Mouse (Mus musculus) adrenal gland, adult 2 months (tissue): ENCODE data around the gene Nmral1. TPM values are rescaled to one million over a fixed set of nuclear protein-coding genes. Genes with fewer than 3 reads are reported as not detected.
A peak's percentile ranks its signal among the peaks of the same experiment; 100 is the strongest.

Experiments
- DNase-seq: peaks from one replicate; pipeline ENCODE4 v3.0.0; 2021
- long read RNA-seq: library from polyadenylated mRNA; stranded (forward); transcript quantifications from one replicate; pipeline ENCODE4 v2.0.0, GENCODE M21; 2021
- polyA plus RNA-seq: library from polyadenylated mRNA; depleted of rRNA; stranded (reverse); fragments of >200 nt; gene quantifications from 2 replicates; pipeline ENCODE4 v1.2.3, GENCODE M21; 2012; rRNA removed
- total RNA-seq, 2 experiments: library from RNA; stranded (reverse); gene quantifications; 2 replicates each; pipeline ENCODE4 v1.2.3; 2021

Nmral1 gene
- total RNA-seq: 1 to 10 TPM; 2.9 to 5.2 TPM
- polyA plus RNA-seq: 2.4 and 2.5 TPM in 2 replicates
- long read RNA-seq, partial matches to known transcripts: 1 of 4 reads
- long read RNA-seq, other reads (novel, unspliced or antisense): 0 of 4 reads

DNA sequence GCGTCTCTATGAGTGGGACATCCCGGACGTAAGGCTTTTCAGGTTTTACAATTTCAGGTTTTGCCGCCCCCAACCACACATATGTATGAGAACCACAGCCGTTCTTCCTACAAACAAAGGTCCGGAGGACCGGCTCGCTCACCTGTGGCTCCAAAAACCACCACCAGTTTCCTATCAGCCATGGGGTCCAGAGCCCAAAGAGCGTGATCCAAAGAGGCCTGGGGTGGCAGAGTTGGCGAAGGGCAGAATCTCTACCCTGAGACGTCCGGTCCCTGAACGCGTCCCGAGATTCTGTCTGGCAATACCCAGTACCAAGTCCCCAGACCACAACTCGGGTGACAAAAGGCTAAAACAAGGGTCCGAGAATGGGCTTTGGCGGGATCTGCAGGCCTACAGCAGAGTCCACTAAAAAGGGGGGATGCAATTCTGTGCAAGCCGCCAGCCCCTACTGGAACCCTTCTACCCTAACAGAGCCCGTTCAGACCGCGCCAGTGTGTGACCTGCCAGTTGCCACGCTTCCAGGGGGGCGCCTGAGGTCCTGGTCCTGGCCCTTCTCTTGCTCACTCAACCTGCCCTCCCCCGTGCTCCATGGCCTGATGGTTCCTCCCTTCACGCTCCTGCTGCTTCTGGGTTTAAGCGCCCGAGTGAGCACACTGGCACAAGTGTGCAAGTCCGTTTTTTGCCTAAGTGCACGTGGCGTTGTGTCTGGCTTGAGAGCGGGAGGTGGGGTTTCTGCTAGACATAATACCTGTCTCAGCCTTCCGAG is at the start of gene Nmral1:
Gene Nmral1, minus strand, starts transcription at position 604 of the 766 bp plus-strand sequence.
- DNase-seq: peak; percentile 75

- DNase-seq: no peak
These were observed 49.6 kb upstream of the Nmral1 start for GRCm38 (mm10) chr16:4768719-4769118.

DNA sequence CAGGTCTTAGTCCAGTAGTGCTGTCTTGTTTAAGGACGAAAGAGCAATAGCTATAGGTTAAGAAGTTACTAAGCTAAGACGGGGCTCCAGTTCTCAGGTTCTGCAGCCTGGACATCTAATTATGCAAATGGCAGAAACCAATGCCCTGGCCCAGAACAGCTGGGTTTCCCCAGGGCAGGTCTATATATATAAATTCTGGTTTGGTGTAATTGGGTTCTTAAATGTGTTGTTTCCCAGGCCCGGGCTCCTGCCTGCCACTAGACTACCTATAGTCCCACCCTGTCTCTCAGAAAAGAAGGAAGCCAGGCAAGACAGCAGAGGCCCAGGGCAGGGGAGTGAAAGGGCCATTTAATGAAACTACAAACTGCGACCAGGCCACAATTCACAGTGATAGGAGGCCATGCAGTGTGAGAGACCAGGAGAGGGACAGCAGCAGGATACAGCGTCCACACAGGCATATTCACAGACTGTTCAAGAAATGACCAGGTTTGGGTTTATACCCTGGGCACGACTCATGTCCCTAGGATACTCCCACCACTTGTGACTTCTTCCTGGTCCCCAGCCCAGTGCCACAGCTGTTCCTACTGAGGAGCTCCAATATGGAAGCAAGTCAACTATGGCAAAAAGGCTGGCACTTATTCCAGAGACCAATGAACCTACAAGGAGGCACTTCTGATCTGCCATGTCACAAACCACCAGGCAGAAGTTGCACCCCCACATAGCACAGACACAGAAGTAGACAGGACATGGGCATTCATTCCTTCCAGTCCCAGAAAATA is 48.0 kb upstream of the Nmral1 start:
- DNase-seq: no peak

DNA sequence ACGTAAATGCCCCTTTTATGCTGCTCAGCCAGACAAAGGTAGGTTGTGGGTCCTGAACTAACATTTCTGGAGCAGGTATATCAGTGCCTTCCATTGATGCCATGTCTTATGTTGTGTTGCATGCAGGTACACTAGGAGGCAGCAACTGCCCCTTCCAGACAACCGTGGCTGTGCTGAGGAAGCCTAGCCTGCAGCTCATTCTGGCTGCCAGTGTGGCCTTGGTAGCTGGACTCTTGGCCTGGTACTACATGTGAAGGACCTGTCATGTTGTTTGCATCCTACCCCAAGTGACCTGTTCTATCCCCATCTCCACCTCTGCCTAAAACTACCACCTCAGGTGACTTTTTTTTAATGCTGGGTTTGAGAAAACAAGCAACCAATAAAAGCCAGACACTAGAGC is 46.7 kb upstream of the Nmral1 start:
- no peak for DNase-seq

DNA sequence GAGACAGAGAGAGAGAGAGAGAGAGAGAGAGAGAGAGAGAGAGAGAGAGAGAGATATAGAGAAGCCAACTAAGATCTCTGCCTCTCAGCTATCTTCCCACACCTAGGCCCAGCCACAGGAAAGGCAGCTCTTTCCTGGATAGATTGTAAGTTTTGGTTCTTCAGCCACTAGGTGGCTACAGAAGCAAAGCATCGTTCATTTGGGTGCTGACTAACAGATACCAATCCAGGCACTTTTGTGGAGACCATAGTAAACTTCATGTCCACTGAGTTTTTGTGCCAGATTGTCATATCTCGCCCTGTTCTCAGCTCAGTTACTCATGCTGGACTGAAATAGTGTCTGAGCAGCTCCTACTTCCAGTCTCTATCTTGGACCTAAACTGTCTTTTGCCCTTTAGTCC is 44.1 kb upstream of the Nmral1 start:
- peak; percentile 56 for DNase-seq

DNA sequence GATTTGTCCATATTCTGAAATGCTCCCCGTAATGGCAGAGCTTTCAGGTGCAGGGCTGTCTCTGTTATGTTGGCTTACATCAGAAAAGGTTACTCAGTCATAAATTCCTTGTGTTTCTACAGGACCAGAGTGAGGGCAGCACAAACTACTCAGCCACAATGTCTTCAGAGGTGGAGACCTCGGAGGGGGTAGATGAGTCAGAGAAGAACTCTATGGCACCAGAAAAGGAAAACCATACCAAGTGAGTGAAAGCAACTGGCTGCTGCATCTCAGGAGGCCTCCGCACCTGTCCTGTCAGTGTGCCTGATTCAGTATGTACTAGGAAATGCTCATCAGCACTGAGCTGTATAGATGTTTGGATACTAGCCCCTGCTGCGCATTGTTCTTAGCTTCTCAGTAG is 43.3 kb upstream of the Nmral1 start:
- DNase-seq: no peak

GRCm38 (mm10) chr16:4756660-4757335 is 37.6 kb upstream of the Nmral1 start:
- peak; percentile 44 for DNase-seq

- DNase-seq: no peak
These were observed 34.9 kb upstream of the Nmral1 start for GRCm38 (mm10) chr16:4754045-4754444.

DNA sequence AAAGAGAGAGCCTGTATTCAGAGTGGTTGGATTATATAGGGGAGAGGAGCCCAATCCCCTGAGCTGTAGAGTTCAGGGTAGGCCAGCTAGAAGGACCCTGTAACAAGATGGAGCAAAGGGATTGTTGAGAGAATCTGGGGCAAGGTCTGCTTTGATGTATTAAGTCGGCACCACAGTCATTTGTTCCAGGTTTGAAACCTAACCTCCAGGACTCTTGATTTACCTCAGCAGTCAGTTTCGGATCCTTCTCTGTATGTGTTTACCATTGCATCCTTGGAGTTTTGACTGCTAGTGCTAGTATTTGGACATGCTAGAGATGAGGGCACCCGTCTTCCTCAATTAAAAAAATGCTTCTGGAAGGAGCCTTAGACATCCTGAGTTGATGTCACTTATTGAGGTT is 33.0 kb upstream of the Nmral1 start:
- no peak for DNase-seq

- no peak for DNase-seq
These were observed 23.0 kb upstream of the Nmral1 start for GRCm38 (mm10) chr16:4742186-4742585.

GRCm38 (mm10) chr16:4739994-4740393 is 20.8 kb upstream of the Nmral1 start:
- no peak for DNase-seq

DNA sequence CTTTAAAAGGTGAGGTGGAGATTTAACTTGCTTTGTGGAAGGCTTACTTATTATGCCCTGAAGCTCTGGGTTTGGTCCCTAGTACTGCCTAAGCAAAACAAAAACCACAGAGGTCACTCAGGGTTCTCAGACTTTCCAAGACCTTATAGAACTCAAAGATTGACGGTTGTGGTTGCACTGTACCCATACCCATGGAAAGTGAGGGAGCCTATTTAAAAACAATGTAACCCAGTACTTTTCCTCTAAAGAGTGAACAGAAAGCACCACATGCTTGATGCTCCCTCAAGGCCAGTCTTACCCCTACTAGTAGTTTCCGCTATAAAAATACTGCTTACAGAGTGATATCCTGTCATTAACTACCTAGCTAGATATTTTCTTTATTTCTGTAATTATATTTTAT is 17.1 kb upstream of the Nmral1 start:
- no peak for DNase-seq

- DNase-seq: no peak
These were observed 11.7 kb upstream of the Nmral1 start for GRCm38 (mm10) chr16:4730776-4731358.

DNA sequence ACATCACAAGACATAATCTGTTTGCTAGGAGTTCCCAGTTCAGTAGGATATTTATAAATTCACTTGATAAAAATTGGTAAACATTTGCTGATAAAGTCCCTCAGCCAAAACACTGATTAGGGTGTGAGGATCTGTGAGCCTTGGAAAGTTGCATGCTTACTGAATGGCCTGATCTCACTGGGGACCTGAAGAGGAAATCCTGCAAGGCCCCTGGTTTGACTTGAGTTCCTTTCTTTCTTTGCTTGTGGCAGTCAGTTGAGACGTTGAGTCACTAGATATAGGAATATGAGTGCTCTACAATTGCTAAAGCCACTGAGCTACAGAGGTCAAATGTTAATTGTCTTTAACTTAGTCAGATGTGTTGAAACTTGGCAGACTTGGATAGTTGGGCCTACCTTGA is 8.8 kb upstream of the Nmral1 start:
- peak; percentile 47 for DNase-seq

- DNase-seq: no peak
These were observed 8.4 kb upstream of the Nmral1 start for GRCm38 (mm10) chr16:4727526-4727925.

GRCm38 (mm10) chr16:4726528-4727128 is 7.5 kb upstream of the Nmral1 start:
- peak; percentile 70 for DNase-seq

DNA sequence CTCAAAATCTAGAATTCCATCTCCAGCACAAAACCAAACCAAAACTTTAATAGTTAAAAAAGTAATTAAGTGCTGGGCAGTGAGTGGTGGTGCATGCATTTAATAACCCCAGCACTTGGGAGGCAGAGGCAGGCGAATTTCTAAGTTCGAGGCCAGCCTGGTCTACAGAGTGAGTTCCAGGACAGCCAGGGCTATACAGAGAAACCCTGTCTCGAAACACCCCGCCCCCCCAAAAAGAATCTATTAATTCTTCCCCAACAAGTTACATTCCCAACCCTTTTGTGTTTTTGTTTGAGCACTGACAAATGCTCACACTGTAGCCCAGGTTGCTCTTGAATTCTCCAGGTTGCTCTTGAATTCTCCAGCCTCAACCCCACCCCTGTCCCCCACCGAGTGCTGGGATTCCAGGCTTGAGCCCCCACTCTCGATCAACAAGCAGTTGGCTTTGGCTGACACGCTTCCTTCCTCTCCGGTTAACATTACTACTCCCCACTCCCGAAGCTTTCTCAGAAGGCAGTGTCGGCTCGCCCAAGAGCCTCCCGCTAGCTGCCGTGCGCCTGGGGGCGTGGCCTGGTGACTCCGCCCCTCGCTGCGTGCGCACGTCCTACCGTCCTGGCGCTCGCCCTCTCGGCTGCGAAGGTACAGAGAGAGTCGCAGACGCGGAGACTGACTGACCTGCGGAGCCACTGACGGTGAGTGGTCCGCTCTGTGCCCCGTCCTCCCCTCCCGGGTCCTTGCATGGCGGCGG is 6.8 kb upstream of the Nmral1 start, which contains the start of gene Hmox2:
Gene Hmox2, plus strand, starts transcription at position 582 of the 748 bp plus-strand sequence.
- peak; percentile 97 for DNase-seq

DNA sequence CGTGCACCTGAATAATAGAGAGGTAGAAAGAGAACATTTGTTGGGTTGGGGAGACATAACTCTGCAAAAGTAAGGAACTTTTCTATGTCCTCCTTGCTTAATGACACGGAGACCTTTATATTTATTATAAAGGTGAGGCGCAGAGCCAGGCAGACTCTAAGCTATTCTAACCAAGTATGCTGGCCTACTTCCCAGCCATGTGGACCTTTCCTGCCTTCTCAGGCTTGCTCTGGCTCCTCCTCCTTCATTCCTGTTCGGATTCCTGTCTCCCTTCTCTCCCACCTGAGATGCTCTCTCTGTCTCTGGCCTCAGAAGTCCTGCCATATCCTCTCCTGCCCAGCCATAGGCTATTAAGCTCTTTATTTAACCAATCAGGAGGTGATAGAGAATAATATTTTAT is 6.1 kb upstream of the Nmral1 start:
- no peak for DNase-seq

GRCm38 (mm10) chr16:4722915-4723209 is 3.7 kb upstream of the Nmral1 start:
- no peak for DNase-seq

DNA sequence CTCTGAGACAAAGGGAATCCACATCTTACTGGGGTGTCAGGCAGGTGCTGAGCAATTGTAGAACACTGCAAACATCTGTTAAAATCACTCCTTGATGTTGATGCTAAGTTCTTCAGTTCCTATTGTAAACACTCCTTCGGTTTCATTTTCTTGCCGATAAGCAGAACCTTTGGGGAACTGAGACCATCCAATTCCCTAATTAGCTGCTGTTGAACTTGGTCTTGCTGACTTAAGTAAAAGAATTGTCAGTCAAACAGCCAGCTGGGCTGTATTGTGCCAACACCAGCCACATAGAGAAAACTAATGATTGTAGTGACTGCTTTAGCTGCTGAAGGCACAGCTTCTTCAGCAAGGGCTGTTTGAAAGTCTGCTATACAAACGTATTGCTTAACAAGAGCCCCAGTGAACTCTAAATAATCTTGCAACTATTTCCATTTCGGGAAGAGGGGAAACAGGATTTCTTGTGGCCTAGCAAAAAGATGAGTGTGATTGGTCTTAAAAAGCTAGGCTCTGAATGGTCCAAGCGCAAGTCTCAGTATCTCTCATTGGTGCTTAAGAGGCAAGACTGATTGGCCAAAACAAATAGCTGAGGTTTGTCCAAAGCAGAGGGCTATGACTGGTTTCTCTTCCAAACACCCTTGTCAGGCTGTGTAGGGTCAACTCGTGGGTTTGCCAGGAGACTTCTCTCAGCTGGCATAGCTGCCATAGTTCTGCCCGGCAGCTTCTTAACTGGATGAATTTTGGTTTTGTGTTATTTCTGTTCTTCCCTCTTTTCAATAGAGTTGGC is 3.2 kb upstream of the Nmral1 start:
- DNase-seq: no peak
